Mouse (Mus musculus) MEL (cell line): ENCODE measurements around the gene Abcc2.

Experiments
- CTCF ChIP-seq, 3 experiments: IDR thresholded peaks in 2 of 3; conservative IDR thresholded peaks in 1 of 3; 2 replicates each; pipeline ENCODE4 v1.5.1; 2011 to 2012; ENCODE audit warnings: low read length in 3 of 3, low read depth in 2 of 3, mild to moderate bottlenecking in 2 of 3, improper control_type of control experiment in 1 of 3, inconsistent platforms in 1 of 3, mixed read lengths in 1 of 3, moderate library complexity in 1 of 3; ENCODE audit not compliant: control insufficient read depth in 1 of 3, insufficient read depth in 1 of 3, poor library complexity in 1 of 3, severe bottlenecking in 1 of 3
- EP300 ChIP-seq, 2 experiments: IDR thresholded peaks; 2 replicates each; pipeline ENCODE4 v1.6.1; 2011; ENCODE audit warnings: improper control_type of control experiment in 2 of 2, low read length in 2 of 2, low read depth in 1 of 2, mild to moderate bottlenecking in 1 of 2
- MAX ChIP-seq: IDR thresholded peaks from 2 replicates; pipeline ENCODE4 v1.6.1; 2011; ENCODE audit warnings: low read length, improper control_type of control experiment
- MYC ChIP-seq: IDR thresholded peaks from 2 replicates; pipeline ENCODE4 v1.6.1; 2011; ENCODE audit warnings: low read depth, mild to moderate bottlenecking, low read length, improper control_type of control experiment, moderate library complexity
- POLR2A ChIP-seq, 2 experiments: IDR thresholded peaks; 2 replicates each; pipeline ENCODE4 v1.6.1; 2011 to 2012; ENCODE audit warnings: low read length in 2 of 2, mild to moderate bottlenecking in 2 of 2, control low read depth in 1 of 2, improper control_type of control experiment in 1 of 2, low read depth in 1 of 2, moderate library complexity in 1 of 2; ENCODE audit not compliant: control insufficient read depth in 1 of 2, insufficient read depth in 1 of 2, poor library complexity in 1 of 2
- RCOR1 ChIP-seq: IDR thresholded peaks from 2 replicates; pipeline ENCODE4 v1.6.1; 2012; ENCODE audit warnings: low read depth, mild to moderate bottlenecking, inconsistent platforms, low read length, improper control_type of control experiment
- ZC3H11A ChIP-seq: IDR thresholded peaks from 2 replicates; pipeline ENCODE4 v1.6.1; 2012; ENCODE audit warnings: low read depth, mild to moderate bottlenecking, inconsistent platforms, low read length, improper control_type of control experiment
- ZMIZ1 ChIP-seq: IDR thresholded peaks from 2 replicates; pipeline ENCODE4 v1.6.1; 2012; ENCODE audit warnings: low read depth, mild to moderate bottlenecking, inconsistent platforms, low read length, improper control_type of control experiment, moderate library complexity

DNA sequence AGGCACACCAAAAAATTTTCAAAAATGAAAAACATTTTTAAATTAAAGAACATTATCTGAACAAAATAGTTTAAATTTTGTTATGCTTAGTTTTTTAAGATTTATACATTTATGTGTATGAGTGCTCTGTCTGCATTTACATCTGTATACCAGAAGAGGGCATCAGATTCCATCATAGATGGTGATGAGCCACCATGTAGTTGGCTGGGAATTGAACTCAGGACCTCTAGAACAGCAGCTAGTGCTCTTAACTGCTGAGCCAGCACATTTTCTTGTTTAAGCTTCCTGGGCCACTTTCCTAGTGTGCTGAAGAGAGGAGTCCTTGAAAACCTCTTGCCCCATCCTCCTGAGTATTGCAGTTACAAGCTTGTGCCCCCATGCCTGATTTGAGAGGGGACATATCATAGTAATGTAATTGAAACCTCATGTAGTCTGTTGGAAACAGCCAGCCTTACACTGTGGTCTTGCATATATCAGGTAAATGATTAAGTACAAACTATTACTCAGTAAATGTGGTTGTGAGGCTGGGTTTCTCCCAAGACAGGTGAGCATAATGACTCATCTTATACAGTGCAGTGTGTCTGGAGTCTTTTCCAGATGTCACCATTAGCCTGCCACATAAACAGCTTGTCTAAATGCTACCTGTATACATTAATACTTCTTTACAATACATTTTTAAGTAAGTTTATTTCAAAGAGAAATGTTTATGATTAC lies 20.3 kb upstream of the Abcc2 start:
- TF ChIP-seq ZMIZ1: no peak
- no peak for TF ChIP-seq MYC
- peak in 2 of 3 experiments; percentile 21 to 48; a peak in 4 of 6 replicates for TF ChIP-seq CTCF (IDR thresholded peaks at IDR 0.05 in 2 of 3, conservative IDR thresholded peaks at IDR 0.05 in 1 of 3; ENCODE audit: control insufficient read depth in 1 of 3, insufficient read depth in 1 of 3, low read depth in 2 of 3, low read length in 3 of 3, poor library complexity in 1 of 3, severe bottlenecking in 1 of 3)
- TF ChIP-seq EP300 (IDR thresholded peaks at IDR 0.05; ENCODE audit: low read depth in 1 of 2, low read length in 2 of 2): no peak
- no peak for TF ChIP-seq POLR2A (IDR thresholded peaks at IDR 0.05; ENCODE audit: control insufficient read depth in 1 of 2, insufficient read depth in 1 of 2, low read depth in 1 of 2, low read length in 2 of 2, poor library complexity in 1 of 2)
- TF ChIP-seq MAX: no peak
- no peak for TF ChIP-seq RCOR1
- peak; percentile 28; the same call in 1 of the 2 replicates for TF ChIP-seq ZC3H11A
